Comparison of ENCODE assay signal across 7 mouse cellular contexts in the genomic region with DNA sequence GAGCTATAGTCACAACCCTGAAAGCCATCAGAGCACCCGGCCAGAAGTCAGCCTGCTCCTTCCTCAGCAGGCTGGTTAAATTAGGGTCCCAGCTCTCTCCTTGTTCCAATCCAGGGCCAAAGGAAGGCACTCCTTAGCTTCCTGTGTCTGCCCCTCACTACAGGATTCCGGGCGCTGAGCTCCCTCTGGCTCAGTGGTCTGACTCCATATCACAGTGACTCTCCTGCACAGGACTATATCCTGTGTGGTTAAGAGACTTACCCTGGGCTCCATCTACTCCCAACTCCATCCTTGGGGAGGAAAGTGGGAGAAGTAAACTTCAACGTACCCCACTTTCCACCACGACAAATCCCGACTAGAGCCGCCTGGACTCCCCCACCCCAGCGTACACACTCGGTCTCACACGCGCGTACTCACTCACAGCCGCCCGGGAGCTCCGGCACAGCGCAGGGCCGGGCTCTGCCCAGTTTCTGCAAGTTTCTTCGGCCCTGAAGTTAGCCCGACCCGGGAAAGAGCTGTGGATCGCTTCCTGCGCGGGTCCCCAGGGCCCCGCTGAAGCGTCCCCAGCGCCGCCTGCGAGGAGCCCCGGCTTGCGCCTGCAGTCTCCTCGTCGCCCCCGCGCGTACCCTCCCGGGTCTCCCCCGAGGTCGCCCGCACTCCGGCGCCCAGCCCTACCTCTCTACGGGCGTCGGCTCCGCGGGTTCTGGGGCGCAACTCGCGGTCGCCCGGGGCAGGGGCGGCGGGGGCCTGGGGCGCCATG. TPM values are rescaled to one million over a fixed set of nuclear protein-coding genes. Genes with fewer than 3 reads are reported as not detected.
DNase-seq lines count a peak whose midpoint lies in the region; ATAC-seq and TF ChIP-seq lines count a peak whose summit lies in the region.

No protein-coding gene starts in this region.

- peak overlapping the region; percentile 63 for H3K4me3 ChIP-seq in brown adipose tissue, adult 24 weeks (ENCODE audit: insufficient read depth, low read depth, low read length)
- peak overlapping the region; percentile 85 for H3K4me3 ChIP-seq in forebrain, embryonic 15.5 days
- H3K4me3 ChIP-seq in hindbrain, embryonic 15.5 days, result peak overlapping the region; percentile 87
- peak overlapping the region; percentile 79 for H3K4me3 ChIP-seq in lung, postnatal 0 days (ENCODE audit: low read depth, low read length)
- H3K4me3 ChIP-seq in small intestine, adult 2 months (ENCODE audit: low read depth, low read length), result peak overlapping the region; percentile 71

- TF ChIP-seq EP300 in lung, postnatal 0 days (IDR thresholded peaks at IDR 0.05), result no peak

- peak overlapping the region; percentile 63 for H3K27ac ChIP-seq in brown adipose tissue, adult 24 weeks (replicated peaks; ENCODE audit: low read depth, low read length)
- peak overlapping the region; percentile 88 for H3K27ac ChIP-seq in forebrain, embryonic 15.5 days (replicated peaks)
- H3K27ac ChIP-seq in hindbrain, embryonic 15.5 days (replicated peaks), result peak overlapping the region; percentile 91
- peak overlapping the region; percentile 67 for H3K27ac ChIP-seq in lung, postnatal 0 days (ENCODE audit: low read length)
- H3K27ac ChIP-seq in small intestine, adult 2 months (ENCODE audit: insufficient read depth, low read depth, low read length), result peak overlapping the region; percentile 60; the same call in 1 of the 2 replicates

- no peak for TF ChIP-seq CTCF in lung, postnatal 0 days (IDR thresholded peaks at IDR 0.05)
- no peak for TF ChIP-seq CTCF in small intestine, adult 2 months (IDR thresholded peaks at IDR 0.05; ENCODE audit: extremely low read depth, insufficient read length, insufficient replicate concordance, low read depth, low read length)

- H3K4me2 ChIP-seq in forebrain, embryonic 15.5 days (replicated peaks), result peak overlapping the region; percentile 69
- peak overlapping the region; percentile 71 for H3K4me2 ChIP-seq in hindbrain, embryonic 15.5 days
- H3K4me2 ChIP-seq in lung, postnatal 0 days (replicated peaks; ENCODE audit: low read depth, low read length), result peak overlapping the region; percentile 89

- ATAC-seq in forebrain, embryonic 15.5 days (replicated peaks), result peak; percentile 74
- peak; percentile 76 for ATAC-seq in hindbrain, embryonic 15.5 days (ENCODE audit: low FRiP score, low read depth)
- peak; percentile 51 for ATAC-seq in lung, postnatal 0 days

- H3K27me3 ChIP-seq in forebrain, embryonic 15.5 days, result no peaks in the 10 kb centered on the region
- no peaks in the 10 kb centered on the region for H3K27me3 ChIP-seq in hindbrain, embryonic 15.5 days
- H3K27me3 ChIP-seq in lung, postnatal 0 days (replicated peaks; ENCODE audit: insufficient read depth, low read length), result no peaks in the 10 kb centered on the region
- H3K27me3 ChIP-seq in small intestine, adult 2 months (ENCODE audit: control insufficient read depth, insufficient read depth, low read length), result peaks cover 23% of the 10 kb centered on the region

- H3K36me3 ChIP-seq in forebrain, embryonic 15.5 days, result no peaks in the 10 kb centered on the region
- H3K36me3 ChIP-seq in hindbrain, embryonic 15.5 days, result no peaks in the 10 kb centered on the region
- no peaks in the 10 kb centered on the region for H3K36me3 ChIP-seq in lung, postnatal 0 days (ENCODE audit: insufficient read depth, low read length)
- H3K36me3 ChIP-seq in small intestine, adult 2 months (ENCODE audit: control insufficient read depth, insufficient read depth, low read length), result no peaks in the 10 kb centered on the region

- H3K9ac ChIP-seq in forebrain, embryonic 15.5 days (replicated peaks), result peak overlapping the region; percentile 75
- H3K9ac ChIP-seq in hindbrain, embryonic 15.5 days, result peak overlapping the region; percentile 87
- peak overlapping the region; percentile 76 for H3K9ac ChIP-seq in lung, postnatal 0 days (replicated peaks; ENCODE audit: low read depth)

- peak; percentile 33 for DNase-seq in urinary bladder, postnatal 25 days (ENCODE audit: low spot score)
- DNase-seq in urinary bladder, adult 2 months (ENCODE audit: low spot score), result no peak
- DNase-seq in lung, postnatal 0 days (ENCODE audit: low spot score), result peak; percentile 50

- H3K4me1 ChIP-seq in brown adipose tissue, adult 24 weeks (ENCODE audit: control insufficient read depth, insufficient read depth, insufficient read length, low read length), result no peaks in the 10 kb centered on the region
- peaks cover 41% of the 10 kb centered on the region for H3K4me1 ChIP-seq in forebrain, embryonic 15.5 days
- peaks cover 52% of the 10 kb centered on the region for H3K4me1 ChIP-seq in hindbrain, embryonic 15.5 days (replicated peaks)
- H3K4me1 ChIP-seq in lung, postnatal 0 days (ENCODE audit: insufficient read depth, low read depth, low read length), result peaks cover 11% of the 10 kb centered on the region; the same call in 1 of the 2 replicates
- H3K4me1 ChIP-seq in small intestine, adult 2 months (ENCODE audit: control insufficient read depth, insufficient read depth, insufficient read length, low read length), result peaks cover 7% of the 10 kb centered on the region

- WGBS in forebrain, embryonic 15.5 days, result under 1% methylated on average over 50 of the region's 54 CpGs
- WGBS in hindbrain, embryonic 15.5 days, result under 1% methylated on average over 52 of the region's 54 CpGs
- 2% methylated on average over 45 of the region's 54 CpGs for WGBS in lung, postnatal 0 days
- WGBS in small intestine, adult 2 months, result 2% methylated on average over 53 of the region's 54 CpGs

- H3K9me3 ChIP-seq in forebrain, embryonic 15.5 days, result no peaks in the 10 kb centered on the region
- no peaks in the 10 kb centered on the region for H3K9me3 ChIP-seq in hindbrain, embryonic 15.5 days
- no peaks in the 10 kb centered on the region for H3K9me3 ChIP-seq in lung, postnatal 0 days (ENCODE audit: low read length)

- TF ChIP-seq POLR2A in small intestine, adult 2 months (IDR thresholded peaks at IDR 0.05; ENCODE audit: low read depth, low read length), result no peak

RNA-seq across cellular contexts. Expression of gene Dennd2a, which starts 0.6 kb away (rescaled TPM):
- polyA plus RNA-seq in urinary bladder, adult 2 months (2012; rRNA removed), result 10.8 and 14.9 TPM in 2 replicates
- polyA plus RNA-seq in brown adipose tissue, adult 24 weeks (2012; ENCODE audit: insufficient read depth, insufficient read length, missing spikeins), result 1.7 and 2.8 TPM in 2 replicates
- 14.2 and 14.6 TPM in 2 replicates for polyA plus RNA-seq in forebrain, embryonic 15.5 days (2015; fragmentation: Nextera tagmentation; extraction: Ambion mirVana)
- 18.7 and 25.1 TPM in 2 replicates for polyA plus RNA-seq in hindbrain, embryonic 15.5 days (2015; fragmentation: Nextera tagmentation; extraction: Ambion mirVana)
- polyA plus RNA-seq in lung, postnatal 0 days (2015; fragmentation: Nextera tagmentation; extraction: Ambion mirVana), result 13.4 and 13.8 TPM in 2 replicates
- 1.9 and 2.7 TPM in 2 replicates for polyA plus RNA-seq in small intestine, adult 2 months (2012; rRNA removed)

RNA-seq across cellular contexts. Expression of gene Adck2, which starts 16.6 kb away (rescaled TPM):
- 19.4 and 21.9 TPM in 2 replicates for polyA plus RNA-seq in urinary bladder, adult 2 months (2012; rRNA removed)
- polyA plus RNA-seq in brown adipose tissue, adult 24 weeks (2012; ENCODE audit: insufficient read depth, insufficient read length, missing spikeins), result 10.4 and 12.6 TPM in 2 replicates
- polyA plus RNA-seq in forebrain, embryonic 15.5 days (2015; fragmentation: Nextera tagmentation; extraction: Ambion mirVana), result 49.4 and 55.6 TPM in 2 replicates
- 41.3 and 47.1 TPM in 2 replicates for polyA plus RNA-seq in hindbrain, embryonic 15.5 days (2015; fragmentation: Nextera tagmentation; extraction: Ambion mirVana)
- polyA plus RNA-seq in lung, postnatal 0 days (2015; fragmentation: Nextera tagmentation; extraction: Ambion mirVana), result 24.6 and 25.7 TPM in 2 replicates
- polyA plus RNA-seq in small intestine, adult 2 months (2012; rRNA removed), result 7.7 and 10.4 TPM in 2 replicates

RNA-seq across cellular contexts. Expression of gene Gm42420, which starts 28.5 kb away (rescaled TPM):
- polyA plus RNA-seq in urinary bladder, adult 2 months (2012; rRNA removed), result 1.2 and 1.9 TPM in 2 replicates
- not detected in 2 replicates for polyA plus RNA-seq in brown adipose tissue, adult 24 weeks (2012; ENCODE audit: insufficient read depth, insufficient read length, missing spikeins)
- 2.0 TPM in 1 of 2 replicates, not detected in the other for polyA plus RNA-seq in forebrain, embryonic 15.5 days (2015; fragmentation: Nextera tagmentation; extraction: Ambion mirVana)
- 0.59 and 3.5 TPM in 2 replicates for polyA plus RNA-seq in hindbrain, embryonic 15.5 days (2015; fragmentation: Nextera tagmentation; extraction: Ambion mirVana)
- 0.75 and 0.89 TPM in 2 replicates for polyA plus RNA-seq in lung, postnatal 0 days (2015; fragmentation: Nextera tagmentation; extraction: Ambion mirVana)
- polyA plus RNA-seq in small intestine, adult 2 months (2012; rRNA removed), result not detected in 2 replicates

RNA-seq across cellular contexts. Expression of gene Ndufb2, which starts 35.3 kb away (rescaled TPM):
- polyA plus RNA-seq in urinary bladder, adult 2 months (2012; rRNA removed), result 141 and 189 TPM in 2 replicates
- 819 and 928 TPM in 2 replicates for polyA plus RNA-seq in brown adipose tissue, adult 24 weeks (2012; ENCODE audit: insufficient read depth, insufficient read length, missing spikeins)
- 333 and 354 TPM in 2 replicates for polyA plus RNA-seq in forebrain, embryonic 15.5 days (2015; fragmentation: Nextera tagmentation; extraction: Ambion mirVana)
- polyA plus RNA-seq in hindbrain, embryonic 15.5 days (2015; fragmentation: Nextera tagmentation; extraction: Ambion mirVana), result 499 and 517 TPM in 2 replicates
- polyA plus RNA-seq in lung, postnatal 0 days (2015; fragmentation: Nextera tagmentation; extraction: Ambion mirVana), result 267 and 287 TPM in 2 replicates
- polyA plus RNA-seq in small intestine, adult 2 months (2012; rRNA removed), result 509 and 551 TPM in 2 replicates
